Mouse (Mus musculus) layer of hippocampus, adult 18-20 months (tissue): ENCODE results near the gene Heatr5a. TPM values are rescaled to one million over a fixed set of nuclear protein-coding genes. Genes with fewer than 3 reads are reported as not detected.

ENCODE experiments used
- DNase-seq, 2 experiments: peaks; one replicate each; pipeline ENCODE4 v3.0.0; 2022; ENCODE audit warnings: low spot score in 2 of 2
- total RNA-seq, 2 experiments: library from RNA; stranded (reverse); gene quantifications; 2 replicates each; pipeline ENCODE4 v1.2.3; 2021

The Heatr5a gene
- total RNA-seq, 2 experiments from 2014 or later: 7.0 to 7.8 TPM

GRCm38 (mm10) chr12:51972269-51973065 is 1.3 kb upstream of the Heatr5a start:
- no peak for DNase-seq

- no peak for DNase-seq
Measured at GRCm38 (mm10) chr12:51970352-51971069, 610 bp downstream of the Heatr5a start.

- DNase-seq: no peak
Measured at GRCm38 (mm10) chr12:51969876-51970275, 1.2 kb downstream of the Heatr5a start.

- DNase-seq: no peak
Measured at GRCm38 (mm10) chr12:51969092-51969491, 2.0 kb downstream of the Heatr5a start.

- no peak for DNase-seq
Measured at GRCm38 (mm10) chr12:51967915-51968595, 3.1 kb downstream of the Heatr5a start.

- no peak for DNase-seq
Measured at GRCm38 (mm10) chr12:51957626-51958025, 13.5 kb downstream of the Heatr5a start.

- DNase-seq: no peak
Measured at GRCm38 (mm10) chr12:51952309-51952708, 18.8 kb downstream of the Heatr5a start.

- DNase-seq: peak in 1 of 2 experiments; percentile 19
Measured at GRCm38 (mm10) chr12:51947498-51947945, 23.6 kb downstream of the Heatr5a start.

GRCm38 (mm10) chr12:51945331-51945730 is 25.8 kb downstream of the Heatr5a start:
- no peak for DNase-seq

GRCm38 (mm10) chr12:51939848-51940247 is 31.3 kb downstream of the Heatr5a start:
- DNase-seq: no peak

GRCm38 (mm10) chr12:51937938-51938337 is 33.2 kb downstream of the Heatr5a start:
- DNase-seq: no peak

- DNase-seq: no peak
Measured at GRCm38 (mm10) chr12:51929630-51930029, 41.5 kb downstream of the Heatr5a start.

GRCm38 (mm10) chr12:51917191-51917590 is 53.9 kb downstream of the Heatr5a start:
- no peak for DNase-seq

GRCm38 (mm10) chr12:51914903-51915670 is 56.0 kb downstream of the Heatr5a start:
- no peak for DNase-seq

GRCm38 (mm10) chr12:51909202-51909601 is 61.9 kb downstream of the Heatr5a start:
- DNase-seq: no peak

GRCm38 (mm10) chr12:51907543-51907942 is 63.6 kb downstream of the Heatr5a start:
- no peak for DNase-seq

GRCm38 (mm10) chr12:51900551-51900950 is 70.6 kb downstream of the Heatr5a start:
- DNase-seq: peak; percentile 42 to 65

GRCm38 (mm10) chr12:51896901-51897300 is 74.2 kb downstream of the Heatr5a start:
- no peak for DNase-seq

GRCm38 (mm10) chr12:51888609-51889008 is 82.5 kb downstream of the Heatr5a start:
- DNase-seq: no peak

- DNase-seq: no peak
Measured at GRCm38 (mm10) chr12:51887301-51888290, 83.5 kb downstream of the Heatr5a start.
